Mouse (Mus musculus) ES-E14 (cell line): ENCODE results near the gene Ulk4. TPM values are rescaled to one million over a fixed set of nuclear protein-coding genes. Genes with fewer than 3 reads are reported as not detected.

Source experiments
- DNase-seq: peaks from one replicate; pipeline ENCODE4 v3.0.0-alpha.2; 2013; ENCODE audit warnings: low read depth, low spot score
- H3K27ac ChIP-seq: 2 replicates; pipeline ENCODE4 v1.5.1; 2012; ENCODE audit warnings: low read depth, mild to moderate bottlenecking, low read length, moderate library complexity, mixed read lengths; ENCODE audit not compliant: poor library complexity, insufficient read depth, severe bottlenecking
- H3K36me3 ChIP-seq: 2 replicates; pipeline ENCODE4 v1.6.1; 2012; ENCODE audit warnings: mild to moderate bottlenecking, low read length, moderate library complexity, mixed read lengths; ENCODE audit not compliant: control insufficient read depth, poor library complexity, insufficient read depth, severe bottlenecking
- H3K4me1 ChIP-seq, 2 experiments: fragments of 150-350 bp in 1 of 2; sonication (generic) in 1 of 2; 2 replicates each; pipeline ENCODE4 v1.6.1; 2012; ENCODE audit warnings: low read length in 2 of 2, mild to moderate bottlenecking in 1 of 2, mixed read lengths in 1 of 2; ENCODE audit not compliant: control insufficient read depth in 2 of 2, insufficient read depth in 2 of 2, poor library complexity in 1 of 2
- H3K4me3 ChIP-seq, 2 experiments: fragments of 150-350 bp in 1 of 2; sonication (generic) in 1 of 2; 2 replicates each; pipeline ENCODE4 v1.5.1; 2012; ENCODE audit warnings: low read length in 2 of 2, low read depth in 1 of 2, mild to moderate bottlenecking in 1 of 2, mixed read lengths in 1 of 2; ENCODE audit not compliant: insufficient read depth in 1 of 2, poor library complexity in 1 of 2, severe bottlenecking in 1 of 2
- H3K9ac ChIP-seq: 2 replicates; pipeline ENCODE4 v1.6.1; 2012; ENCODE audit warnings: low read depth, mild to moderate bottlenecking, low read length, mixed read lengths; ENCODE audit not compliant: poor library complexity, insufficient read depth, severe bottlenecking
- H3K9me3 ChIP-seq: fragments of 150-350 bp; sonication (generic); 2 replicates; pipeline ENCODE4 v1.6.1; 2012; ENCODE audit warnings: low read depth, mild to moderate bottlenecking, low read length; ENCODE audit not compliant: control insufficient read depth, insufficient read depth
- CHD2 ChIP-seq: IDR thresholded peaks from 2 replicates; pipeline ENCODE4 v1.6.1; 2014; ENCODE audit warnings: mild to moderate bottlenecking, low read depth, low read length, inconsistent platforms
- HCFC1 ChIP-seq: IDR thresholded peaks from 2 replicates; pipeline ENCODE4 v1.6.1; 2012; ENCODE audit warnings: low read length, inconsistent platforms, borderline replicate concordance; ENCODE audit not compliant: insufficient read depth
- MAFK ChIP-seq: IDR thresholded peaks from 2 replicates; pipeline ENCODE4 v1.6.1; 2014; ENCODE audit warnings: mild to moderate bottlenecking, low read depth, low read length, inconsistent platforms; ENCODE audit not compliant: insufficient read depth
- ZC3H11A ChIP-seq: IDR thresholded peaks from 2 replicates; pipeline ENCODE4 v1.6.1; 2012; ENCODE audit warnings: low read depth, mild to moderate bottlenecking, inconsistent platforms, low read length, borderline replicate concordance
- ZNF384 ChIP-seq: IDR thresholded peaks from 2 replicates; pipeline ENCODE4 v1.6.1; 2012; ENCODE audit warnings: low read depth, low read length, inconsistent platforms
- in situ Hi-C, 2 experiments: fragments of 600-800 bp; cut with MboI; formaldehyde crosslinking; loops; one replicate each; pipeline ENCODE4 v1.15.1; 2025; ENCODE audit warnings: low sequenced_read_pairs in 2 of 2, inconsistent platforms in 1 of 2; ENCODE audit not compliant: unreplicated experiment in 2 of 2
- total RNA-seq: library from RNA; depleted of rRNA; stranded (reverse); fragments of 300-350 nt; gene quantifications from 2 replicates; pipeline ENCODE4 v1.2.3, GENCODE M21; 2012

Gene Ulk4
- total RNA-seq, 1 experiment: 31.5 TPM

- H3K9me3 ChIP-seq: no peaks in the 10 kb centered on the region
- H3K36me3 ChIP-seq: no peaks in the 10 kb centered on the region
- no peak for TF ChIP-seq MAFK
- no peak for TF ChIP-seq HCFC1
- TF ChIP-seq CHD2: no peak
- TF ChIP-seq ZC3H11A: no peak
- TF ChIP-seq ZNF384: no peak
- in situ Hi-C loops: no loop called here
- H3K9ac ChIP-seq: no peak overlapping the region
- no peak overlapping the region for H3K4me3 ChIP-seq
- DNase-seq: no peak
- H3K27ac ChIP-seq: no peak overlapping the region
- H3K4me1 ChIP-seq: 0 out of 4 replicates have a peak, but pooled peaks cover 0 to 2% of the 10 kb centered on the region in 2 experiments
Observed at GRCm38 (mm10) chr9:120993004-120993403, 284.0 kb downstream of the Ulk4 start.

GRCm38 (mm10) chr9:120991801-120992200 is 285.2 kb downstream of the Ulk4 start:
- no peaks in the 10 kb centered on the region for H3K36me3 ChIP-seq
- in situ Hi-C loops: no loop called here
- no peak for DNase-seq
- H3K9me3 ChIP-seq: no peaks in the 10 kb centered on the region
- no peak overlapping the region for H3K9ac ChIP-seq
- 0 out of 4 replicates have a peak, but pooled peaks cover 0 to 2% of the 10 kb centered on the region in 2 experiments for H3K4me1 ChIP-seq
- TF ChIP-seq MAFK (no peak), HCFC1 (no peak), ZC3H11A (no peak), CHD2 (no peak), ZNF384 (no peak)
- no peak overlapping the region for H3K27ac ChIP-seq
- no peak overlapping the region for H3K4me3 ChIP-seq

GRCm38 (mm10) chr9:120989806-120990700 is 286.9 kb downstream of the Ulk4 start:
- in situ Hi-C loops: no loop called here
- DNase-seq: no peak
- 0 out of 4 replicates have a peak, but pooled peaks cover 0 to 2% of the 10 kb centered on the region in 2 experiments for H3K4me1 ChIP-seq

GRCm38 (mm10) chr9:120988088-120988487 is 288.9 kb downstream of the Ulk4 start:
- no peak for DNase-seq
- TF ChIP-seq HCFC1 (no peak), MAFK (no peak), ZC3H11A (no peak), ZNF384 (no peak), CHD2 (no peak)
- in situ Hi-C loops: no loop called here
- 0 out of 4 replicates have a peak, but pooled peaks cover 0 to 2% of the 10 kb centered on the region in 2 experiments for H3K4me1 ChIP-seq
- no peaks in the 10 kb centered on the region for H3K36me3 ChIP-seq
- H3K27ac ChIP-seq: no peak overlapping the region
- H3K9ac ChIP-seq: no peak overlapping the region
- no peaks in the 10 kb centered on the region for H3K9me3 ChIP-seq
- H3K4me3 ChIP-seq: no peak overlapping the region

More at GRCm38 (mm10) chr9:120989806-120990700, 286.9 kb downstream of the Ulk4 start:
- Histone ChIP-seq H3K9me3 (no peaks in the 10 kb centered on the region), H3K36me3 (no peaks in the 10 kb centered on the region), H3K27ac (no peak overlapping the region), H3K9ac (no peak overlapping the region), H3K4me3 (no peak overlapping the region)
- TF ChIP-seq ZC3H11A (no peak), MAFK (no peak), HCFC1 (no peak), CHD2 (no peak), ZNF384 (no peak)
